Mouse (Mus musculus) myocyte (in vitro differentiated cells): ENCODE data around the gene Cbll1.

Experiments
- E2F4 ChIP-seq: IDR thresholded peaks from one replicate; pipeline ENCODE4 v1.6.1; 2011; ENCODE audit warnings: mild to moderate bottlenecking, control low read depth, moderate library complexity; ENCODE audit not compliant: insufficient read depth
- MAX ChIP-seq: IDR thresholded peaks from one replicate; pipeline ENCODE4 v1.6.1; 2011; ENCODE audit warnings: low read depth, mild to moderate bottlenecking, control low read depth
- POLR2A ChIP-seq: IDR thresholded peaks from one replicate; pipeline ENCODE4 v1.6.1; 2011; ENCODE audit warnings: low read depth, mild to moderate bottlenecking, control low read depth, moderate library complexity; ENCODE audit not compliant: insufficient read length
- POLR2AphosphoS2 ChIP-seq: IDR thresholded peaks from one replicate; pipeline ENCODE4 v1.6.1; 2011; ENCODE audit warnings: low read depth, control low read depth; ENCODE audit not compliant: insufficient read length
- TCF12 ChIP-seq: IDR thresholded peaks from one replicate; pipeline ENCODE4 v1.6.1; 2011; ENCODE audit warnings: mild to moderate bottlenecking, control low read depth; ENCODE audit not compliant: poor library complexity, insufficient read depth, severe bottlenecking
- USF1 ChIP-seq: IDR thresholded peaks from one replicate; pipeline ENCODE4 v1.6.1; 2011; ENCODE audit warnings: low read depth, mild to moderate bottlenecking, control low read depth, moderate library complexity

DNA sequence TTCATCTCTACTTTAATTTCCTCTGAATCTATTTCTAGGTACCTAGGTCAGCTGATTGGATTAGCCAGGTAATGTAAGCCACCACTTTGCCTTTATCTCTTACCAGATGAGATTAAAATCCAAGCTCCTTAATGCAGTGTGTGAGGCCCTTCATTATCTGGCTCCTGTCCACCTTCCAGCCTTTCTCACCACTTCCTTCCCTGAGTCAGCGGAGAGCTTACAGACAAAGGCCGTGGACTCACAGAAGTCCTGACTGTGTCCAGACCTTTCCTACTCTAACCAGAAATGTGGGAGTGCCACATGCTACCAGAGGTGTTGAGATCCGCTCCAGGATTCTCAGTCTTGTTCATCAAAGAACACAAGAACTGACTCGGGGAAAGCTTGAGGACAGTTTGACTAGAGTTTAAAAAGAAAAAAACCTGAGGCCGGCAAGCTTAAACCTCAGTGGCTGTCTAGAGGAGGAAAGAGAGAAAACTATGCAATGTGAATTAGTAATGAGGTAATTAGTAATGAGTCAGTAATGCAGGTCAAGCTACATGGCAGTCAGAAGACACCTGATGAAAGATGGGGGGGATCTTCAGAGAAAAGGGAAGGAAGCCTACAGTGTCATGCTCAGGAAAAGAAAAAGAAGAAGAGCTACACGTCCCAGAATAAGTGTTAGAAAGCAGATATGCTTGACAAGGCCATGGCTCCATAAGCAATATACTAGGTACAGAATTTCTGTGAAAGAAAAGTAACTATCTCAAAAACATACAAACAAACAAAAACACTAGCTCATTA is 14.5 kb upstream of the Cbll1 start:
- TF ChIP-seq POLR2A (no peak), POLR2AphosphoS2 (no peak), USF1 (no peak), E2F4 (no peak), TCF12 (no peak), MAX (no peak)
